30 mouse cellular contexts compared by ENCODE assay signal in the genomic region with DNA sequence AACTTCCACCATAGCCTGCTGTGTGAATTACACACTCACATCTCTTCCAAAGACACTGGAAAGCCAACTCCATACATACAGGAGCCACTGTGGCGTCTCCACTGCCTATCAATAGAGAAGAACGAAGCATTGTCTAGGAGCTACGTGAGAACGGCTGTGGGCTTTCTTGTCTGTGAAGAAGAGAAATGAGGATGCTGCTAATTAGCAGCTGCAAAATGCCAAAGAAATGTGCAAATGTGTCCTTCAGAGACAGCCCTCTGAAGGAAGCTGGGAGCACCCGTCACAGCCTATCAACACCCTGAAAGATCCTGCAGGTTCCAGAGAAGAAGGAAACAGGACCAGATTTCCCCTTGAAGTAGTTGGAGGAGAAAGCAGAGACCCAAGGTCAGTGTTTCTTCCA. TPM values are rescaled to one million over a fixed set of nuclear protein-coding genes. Genes with fewer than 3 reads are reported as not detected.
A peak's percentile ranks its signal among the peaks of the same experiment; 100 is the strongest.
DNase-seq lines count a peak whose midpoint lies in the region; ATAC-seq lines count a peak whose summit lies in the region.
"Had no signal": no experiment of that assay in that cellular context is flagged by ENCODE, and none has a peak within 500 bp of the region (broad histone marks: within the 10 kb centered on the region; RNA-seq: fewer than 3 reads in every experiment).

No protein-coding gene starts in this region.

- no peaks in the 10 kb centered on the region for H3K27me3 ChIP-seq in forebrain, embryonic 12.5 days
- H3K27me3 ChIP-seq in forebrain, embryonic 10.5 days (ENCODE audit: poor library complexity, severe bottlenecking) = no peaks in the 10 kb centered on the region
- no peaks in the 10 kb centered on the region for H3K27me3 ChIP-seq in hindbrain, embryonic 16.5 days (replicated peaks; ENCODE audit: control insufficient read depth, insufficient read depth, low read length)
- no peaks in the 10 kb centered on the region for H3K27me3 ChIP-seq in hindbrain, embryonic 12.5 days
- no peaks in the 10 kb centered on the region for H3K27me3 ChIP-seq in midbrain, embryonic 16.5 days (ENCODE audit: control insufficient read depth, insufficient read depth, low read depth, low read length)
- no peaks in the 10 kb centered on the region for H3K27me3 ChIP-seq in midbrain, embryonic 10.5 days (ENCODE audit: low read depth, poor library complexity, severe bottlenecking)
- peaks cover 29% of the 10 kb centered on the region; the same call in 1 of the 2 replicates for H3K27me3 ChIP-seq in heart, embryonic 10.5 days (ENCODE audit: insufficient read depth, poor library complexity, severe bottlenecking)
- H3K27me3 ChIP-seq: CH12.LX; embryonic facial prominence, embryonic 13.5 days; neural tube, embryonic 13.5 days; stomach, embryonic 15.5 days had no signal

- no peak for DNase-seq in forebrain, embryonic 10.5 days (ENCODE audit: extremely low spot score, low spot score)
- no peak for DNase-seq in midbrain, embryonic 10.5 days (ENCODE audit: low spot score)
- peak; percentile 56 for DNase-seq in retina, postnatal 1 day
- no peak for DNase-seq in heart, embryonic 10.5 days (ENCODE audit: low spot score)
- DNase-seq: adrenal gland, adult 8-10 months; cerebellum, adult 11 months; cerebellum, adult 9-10 months; gastrocnemius, postnatal 25 days; heart, adult 11 months; heart, postnatal 36 days; kidney, adult 9 months; kidney, postnatal 14 days; layer of hippocampus, postnatal 36 days; liver; lung, adult 2 months; lung, postnatal 10 days; right cerebral cortex, postnatal 14 days had no signal

- ATAC-seq in forebrain, embryonic 12.5 days (ENCODE audit: low FRiP score) = no peak
- no peak for ATAC-seq in hindbrain, embryonic 16.5 days
- ATAC-seq in hindbrain, embryonic 12.5 days (ENCODE audit: low FRiP score) = no peak
- no peak for ATAC-seq in midbrain, embryonic 16.5 days
- ATAC-seq: activated CD4-positive, CD25-positive, alpha-beta regulatory T cell, adult 4 months; intestine, embryonic 16.5 days had no signal

- H3K9me3 ChIP-seq in forebrain, embryonic 12.5 days = no peaks in the 10 kb centered on the region
- no peaks in the 10 kb centered on the region for H3K9me3 ChIP-seq in forebrain, embryonic 10.5 days
- no peaks in the 10 kb centered on the region for H3K9me3 ChIP-seq in hindbrain, embryonic 16.5 days (ENCODE audit: control insufficient read depth, low read length)
- H3K9me3 ChIP-seq in hindbrain, embryonic 12.5 days (replicated peaks) = no peaks in the 10 kb centered on the region
- H3K9me3 ChIP-seq in midbrain, embryonic 16.5 days (replicated peaks; ENCODE audit: control insufficient read depth, low read length, poor library complexity, severe bottlenecking) = no peaks in the 10 kb centered on the region
- no peaks in the 10 kb centered on the region for H3K9me3 ChIP-seq in midbrain, embryonic 10.5 days (replicated peaks)
- no peaks in the 10 kb centered on the region for H3K9me3 ChIP-seq in heart, embryonic 10.5 days
- H3K9me3 ChIP-seq: embryonic facial prominence, embryonic 13.5 days; neural tube, embryonic 13.5 days; stomach, embryonic 15.5 days had no signal

- no peak overlapping the region for H3K9ac ChIP-seq in forebrain, embryonic 12.5 days
- no peak overlapping the region; the same call in 1 of the 2 replicates for H3K9ac ChIP-seq in hindbrain, embryonic 16.5 days (ENCODE audit: low read depth, low read length)
- H3K9ac ChIP-seq in hindbrain, embryonic 12.5 days = no peak overlapping the region
- H3K9ac ChIP-seq in midbrain, embryonic 16.5 days (ENCODE audit: low read depth, low read length) = no peak overlapping the region
- H3K9ac ChIP-seq: embryonic facial prominence, embryonic 13.5 days; liver, embryonic 14.5 days; neural tube, embryonic 13.5 days; stomach, embryonic 15.5 days had no signal

- 53% methylated on average over 5 of the region's 5 CpGs for WGBS in forebrain, embryonic 12.5 days
- WGBS in forebrain, embryonic 10.5 days = 85% methylated on average over 5 of the region's 5 CpGs
- WGBS in hindbrain, embryonic 16.5 days = 42% methylated on average over 5 of the region's 5 CpGs
- WGBS in hindbrain, embryonic 12.5 days = 55% methylated on average over 5 of the region's 5 CpGs
- 68% methylated on average over 5 of the region's 5 CpGs for WGBS in midbrain, embryonic 16.5 days
- 93% methylated on average over 5 of the region's 5 CpGs for WGBS in midbrain, embryonic 10.5 days
- WGBS in heart, embryonic 10.5 days = 77% methylated on average over 5 of the region's 5 CpGs

- H3K27ac ChIP-seq in forebrain, embryonic 12.5 days = peak overlapping the region; percentile 53; the same call in 1 of the 2 replicates
- no peak overlapping the region for H3K27ac ChIP-seq in forebrain, embryonic 10.5 days
- H3K27ac ChIP-seq in hindbrain, embryonic 16.5 days (ENCODE audit: low read depth, low read length) = 0 out of 2 replicates have a peak overlapping the region, but pooled peaks have one; percentile 3
- no peak overlapping the region; the same call in 1 of the 2 replicates for H3K27ac ChIP-seq in hindbrain, embryonic 12.5 days
- H3K27ac ChIP-seq in midbrain, embryonic 16.5 days (ENCODE audit: low read length) = peak overlapping the region; percentile 24; the same call in 1 of the 2 replicates
- no peak overlapping the region for H3K27ac ChIP-seq in midbrain, embryonic 10.5 days (replicated peaks)
- no peak overlapping the region for H3K27ac ChIP-seq in heart, embryonic 10.5 days
- H3K27ac ChIP-seq: embryonic facial prominence, embryonic 13.5 days; liver, embryonic 14.5 days; macrophage; neural tube, embryonic 13.5 days; stomach, embryonic 15.5 days had no signal

- H3K4me1 ChIP-seq in forebrain, embryonic 12.5 days = peaks cover 7% of the 10 kb centered on the region; the same call in 1 of the 2 replicates
- H3K4me1 ChIP-seq in forebrain, embryonic 10.5 days = peaks cover 13% of the 10 kb centered on the region
- no peaks in the 10 kb centered on the region; the same call in none of the 2 replicates for H3K4me1 ChIP-seq in hindbrain, embryonic 16.5 days (ENCODE audit: control insufficient read depth, insufficient read depth, low read depth, low read length)
- peaks cover 15% of the 10 kb centered on the region for H3K4me1 ChIP-seq in hindbrain, embryonic 12.5 days
- H3K4me1 ChIP-seq in midbrain, embryonic 16.5 days (ENCODE audit: control insufficient read depth, insufficient read depth, low read length) = no peaks in the 10 kb centered on the region
- H3K4me1 ChIP-seq in midbrain, embryonic 10.5 days = no peaks in the 10 kb centered on the region
- H3K4me1 ChIP-seq in heart, embryonic 10.5 days = peaks cover 54% of the 10 kb centered on the region
- H3K4me1 ChIP-seq: stomach, embryonic 15.5 days had no signal

- H3K36me3 ChIP-seq in forebrain, embryonic 12.5 days (replicated peaks) = peaks cover 35% of the 10 kb centered on the region
- peaks cover 89% of the 10 kb centered on the region for H3K36me3 ChIP-seq in forebrain, embryonic 10.5 days (replicated peaks)
- peaks cover 8% of the 10 kb centered on the region for H3K36me3 ChIP-seq in hindbrain, embryonic 16.5 days (ENCODE audit: control insufficient read depth, insufficient read depth, low read length)
- H3K36me3 ChIP-seq in hindbrain, embryonic 12.5 days = peaks cover 14% of the 10 kb centered on the region
- peaks cover 15% of the 10 kb centered on the region for H3K36me3 ChIP-seq in midbrain, embryonic 16.5 days (ENCODE audit: control insufficient read depth, insufficient read depth, low read length)
- peaks cover 73% of the 10 kb centered on the region for H3K36me3 ChIP-seq in midbrain, embryonic 10.5 days
- peaks cover 4% of the 10 kb centered on the region; the same call in 1 of the 2 replicates for H3K36me3 ChIP-seq in heart, embryonic 10.5 days
- H3K36me3 ChIP-seq: embryonic facial prominence, embryonic 13.5 days; stomach, embryonic 15.5 days had no signal

- H3K4me3 ChIP-seq in forebrain, embryonic 12.5 days (replicated peaks) = no peak overlapping the region
- no peak overlapping the region for H3K4me3 ChIP-seq in forebrain, embryonic 10.5 days
- H3K4me3 ChIP-seq in hindbrain, embryonic 16.5 days (ENCODE audit: low read length) = no peak overlapping the region
- no peak overlapping the region for H3K4me3 ChIP-seq in hindbrain, embryonic 12.5 days
- H3K4me3 ChIP-seq in midbrain, embryonic 16.5 days (ENCODE audit: low read depth, low read length) = no peak overlapping the region
- H3K4me3 ChIP-seq in midbrain, embryonic 10.5 days = no peak overlapping the region
- H3K4me3 ChIP-seq in heart, embryonic 10.5 days = no peak overlapping the region
- H3K4me3 ChIP-seq: embryonic facial prominence, embryonic 13.5 days; neural tube, embryonic 13.5 days; stomach, embryonic 15.5 days had no signal

- no peak overlapping the region for H3K4me2 ChIP-seq in forebrain, embryonic 12.5 days
- no peak overlapping the region for H3K4me2 ChIP-seq in hindbrain, embryonic 16.5 days (ENCODE audit: low read length)
- no peak overlapping the region for H3K4me2 ChIP-seq in hindbrain, embryonic 12.5 days (replicated peaks)
- no peak overlapping the region for H3K4me2 ChIP-seq in midbrain, embryonic 16.5 days (ENCODE audit: low read length)
- H3K4me2 ChIP-seq: embryonic facial prominence, embryonic 13.5 days; heart, embryonic 11.5 days; neural tube, embryonic 13.5 days; stomach, embryonic 15.5 days had no signal

RNA-seq across cellular contexts. Expression of a gene that starts 58.9 kb away (rescaled TPM):
- polyA plus RNA-seq in forebrain, embryonic 12.5 days (2016; fragmentation: Nextera tagmentation; extraction: Ambion mirVana) = 11.7 and 15.0 TPM in 2 replicates
- 7.4 and 8.7 TPM in 2 replicates for polyA plus RNA-seq in forebrain, embryonic 10.5 days (2016; fragmentation: Nextera tagmentation; extraction: Ambion mirVana)
- polyA plus RNA-seq in hindbrain, embryonic 16.5 days (2015; fragmentation: Nextera tagmentation; extraction: Ambion mirVana) = 22.9 and 25.8 TPM in 2 replicates
- polyA plus RNA-seq in hindbrain, embryonic 12.5 days (2016; fragmentation: Nextera tagmentation; extraction: Ambion mirVana) = 15.8 and 18.4 TPM in 2 replicates
- 24.6 and 25.6 TPM in 2 replicates for polyA plus RNA-seq in midbrain, embryonic 16.5 days (2015; fragmentation: Nextera tagmentation; extraction: Ambion mirVana)
- 9.3 and 10.7 TPM in 2 replicates for polyA plus RNA-seq in midbrain, embryonic 10.5 days (2016; fragmentation: Nextera tagmentation; extraction: Ambion mirVana)
- 12.1 and 14.8 TPM in 2 replicates for polyA plus RNA-seq in heart, embryonic 10.5 days (2016; fragmentation: Nextera tagmentation; extraction: Ambion mirVana)

Comparison
In these comparisons a context has a peak if more than half of its experiments do, and no peak if none do; other contexts are left out.
1. H3K27ac ChIP-seq: peak in forebrain, embryonic 12.5 days (single experiment), hindbrain, embryonic 16.5 days (single experiment) and midbrain, embryonic 16.5 days (single experiment); none in forebrain, embryonic 10.5 days (single experiment), hindbrain, embryonic 12.5 days (single experiment), midbrain, embryonic 10.5 days (single experiment) and heart, embryonic 10.5 days (single experiment).